In genomic region chr11:84197607-84198402, GRCm38 (mm10) we compare ENCODE assay signal across 15 mouse cellular contexts. TPM values are rescaled to one million over a fixed set of nuclear protein-coding genes. Genes with fewer than 3 reads are reported as not detected.
A peak's percentile ranks its signal among the peaks of the same experiment; 100 is the strongest.
DNase-seq lines count a peak whose midpoint lies in the region; ATAC-seq lines count a peak whose summit lies in the region.
"Had no signal": no experiment of that assay in that cellular context is flagged by ENCODE, and none has a peak within 500 bp of the region (broad histone marks: within the 10 kb centered on the region; RNA-seq: fewer than 3 reads in every experiment).

No protein-coding gene starts in this region.

- no peaks in the 10 kb centered on the region for H3K27me3 ChIP-seq in forebrain, embryonic 14.5 days (replicated peaks; ENCODE audit: control insufficient read depth, insufficient read depth, low read length)
- H3K27me3 ChIP-seq: embryonic facial prominence, embryonic 15.5 days; heart, embryonic 15.5 days; liver, embryonic 15.5 days; midbrain, embryonic 13.5 days; neural tube, embryonic 15.5 days had no signal

- H3K4me3 ChIP-seq in forebrain, embryonic 14.5 days (ENCODE audit: low read depth, low read length) = no peak overlapping the region
- H3K4me3 ChIP-seq: embryonic facial prominence, embryonic 15.5 days; heart, embryonic 15.5 days; liver, embryonic 15.5 days; midbrain, embryonic 13.5 days; neural tube, embryonic 15.5 days had no signal

- no peaks in the 10 kb centered on the region for H3K4me1 ChIP-seq in forebrain, embryonic 14.5 days (ENCODE audit: control insufficient read depth, insufficient read depth, low read length)
- H3K4me1 ChIP-seq: embryonic facial prominence, embryonic 15.5 days; heart, embryonic 15.5 days; neural tube, embryonic 15.5 days had no signal

- no peaks in the 10 kb centered on the region for H3K9me3 ChIP-seq in forebrain, embryonic 14.5 days (replicated peaks; ENCODE audit: control insufficient read depth, low read length)
- H3K9me3 ChIP-seq: embryonic facial prominence, embryonic 15.5 days; G1E; heart, embryonic 15.5 days; liver, embryonic 15.5 days; midbrain, embryonic 13.5 days; neural tube, embryonic 15.5 days had no signal

- DNase-seq in layer of hippocampus, adult 11-12 months (ENCODE audit: low spot score) = peak; percentile 58
- no peak for DNase-seq in layer of hippocampus, postnatal 14 days (ENCODE audit: low spot score in 2 of 2)
- DNase-seq in 3T3-L1 (ENCODE audit: low read depth, low spot score) = peak; percentile 22
- peak; percentile 19 for DNase-seq in MN1 (ENCODE audit: low spot score)
- peak; percentile 38 to 48 for DNase-seq in gastrocnemius, adult 8-10 months (ENCODE audit: low spot score in 2 of 2)
- DNase-seq in forebrain, embryonic 14.5 days (ENCODE audit: low spot score) = no peak
- DNase-seq in kidney, adult 18-20 months = no peak
- DNase-seq: cerebellum, adult 9-11 months had no signal

- H3K9ac ChIP-seq in forebrain, embryonic 14.5 days (ENCODE audit: low read length) = no peak overlapping the region
- H3K9ac ChIP-seq: embryonic facial prominence, embryonic 15.5 days; heart, embryonic 15.5 days; liver, embryonic 15.5 days; midbrain, embryonic 13.5 days; neural tube, embryonic 15.5 days had no signal

- H3K27ac ChIP-seq in forebrain, embryonic 14.5 days (ENCODE audit: low read depth, low read length) = no peak overlapping the region
- H3K27ac ChIP-seq: embryonic facial prominence, embryonic 15.5 days; heart, embryonic 15.5 days; liver, embryonic 15.5 days; midbrain, embryonic 13.5 days; neural tube, embryonic 15.5 days had no signal

- ATAC-seq in forebrain, embryonic 14.5 days = no peak
- ATAC-seq: midbrain, embryonic 13.5 days had no signal

- H3K4me2 ChIP-seq in forebrain, embryonic 14.5 days (ENCODE audit: low read length) = no peak overlapping the region
- H3K4me2 ChIP-seq: embryonic facial prominence, embryonic 15.5 days; heart, embryonic 15.5 days; liver, embryonic 15.5 days; midbrain, embryonic 13.5 days; neural tube, embryonic 15.5 days had no signal

- 95% methylated on average over 3 of the region's 3 CpGs for WGBS in forebrain, embryonic 14.5 days

- H3K36me3 ChIP-seq in forebrain, embryonic 14.5 days (ENCODE audit: control insufficient read depth, insufficient read depth, low read length) = no peaks in the 10 kb centered on the region

RNA-seq across cellular contexts. Expression of gene Gm11437, which starts 30.5 kb away (rescaled TPM):
- total RNA-seq in layer of hippocampus, postnatal 14 days (2021) = not detected
- not detected for total RNA-seq in gastrocnemius, adult 8-10 months (2022)
- not detected in 2 replicates for polyA plus RNA-seq in forebrain, embryonic 14.5 days (2014; fragmentation: Nextera tagmentation; extraction: Ambion mirVana)
- total RNA-seq: G1E; layer of hippocampus, adult 8-10 months had no signal
- polyA plus RNA-seq: embryonic facial prominence, embryonic 15.5 days; G1E; heart, embryonic 15.5 days; liver, embryonic 15.5 days had no signal

Comparison
In these comparisons a context has a peak if more than half of its experiments do, and no peak if none do; other contexts are left out.
1. DNase-seq: peak in layer of hippocampus, adult 11-12 months (single experiment), 3T3-L1 (single experiment), MN1 (single experiment) and gastrocnemius, adult 8-10 months (2 of 2); none in layer of hippocampus, postnatal 14 days (0 of 2), forebrain, embryonic 14.5 days (single experiment) and kidney, adult 18-20 months (single experiment).